Mouse (Mus musculus) megakaryocyte progenitor cell, adult 5-6 weeks (primary cell): ENCODE results near the gene Lrsam1. TPM values are rescaled to one million over a fixed set of nuclear protein-coding genes. Genes with fewer than 3 reads are reported as not detected.
"Not testable (repeated sequence)": the region's sequence is repeated elsewhere in the genome, so short reads cannot be mapped to it uniquely, and the experiment has no call there.

Experiments
- ATAC-seq: replicated peaks from 2 replicates; pipeline ENCODE4 v1.8.0; 2016; ENCODE audit warnings: mild to moderate bottlenecking, moderate TSS enrichment, inconsistent platforms; ENCODE audit not compliant: poor library complexity
- total RNA-seq, 2 experiments: library from RNA; stranded (forward) in 1 of 2; stranded (reverse) in 1 of 2; fragments of 157-497, 149-512 nt in 1 of 2; fragments of 200-1000 nt in 1 of 2; gene quantifications; 2 replicates each; pipeline versions ENCODE4 v1.2.3 to v1.2.4; 2015 to 2017

The Lrsam1 gene
- 2.9 and 3.0 TPM in 2 replicates for total RNA-seq (2015)
- 3.5 and 3.7 TPM in 2 replicates for total RNA-seq (2017)

- peak; percentile 79 for ATAC-seq
Observed at GRCm38 (mm10) chr2:32961192-32961995, at the start of gene Lrsam1, which contains the start of gene Rpl12. Gene Lrsam1 (minus strand): TSS chr2:32961614. Gene Rpl12 (plus strand): TSS chr2:32961559.

DNA sequence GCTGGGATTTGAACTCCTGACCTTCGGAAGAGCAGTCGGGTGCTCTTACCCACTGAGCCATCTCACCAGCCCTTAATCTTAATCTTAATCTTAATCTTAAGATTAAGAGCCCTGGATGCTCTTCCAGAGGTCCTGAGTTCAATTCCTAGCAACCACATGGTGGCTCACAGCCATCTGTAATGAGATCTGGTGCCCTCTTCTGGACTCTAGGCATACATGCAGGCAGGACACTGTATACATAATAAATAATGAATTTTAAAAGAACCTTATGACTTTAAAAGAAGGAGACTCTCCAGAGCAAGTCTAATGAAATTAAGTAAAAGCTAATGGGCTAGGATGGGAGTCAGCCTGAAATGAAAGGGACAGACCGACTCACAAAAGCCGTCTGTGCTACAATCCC lies 47.6 kb upstream of the Lrsam1 start:
- not testable (repeated sequence) for ATAC-seq

DNA sequence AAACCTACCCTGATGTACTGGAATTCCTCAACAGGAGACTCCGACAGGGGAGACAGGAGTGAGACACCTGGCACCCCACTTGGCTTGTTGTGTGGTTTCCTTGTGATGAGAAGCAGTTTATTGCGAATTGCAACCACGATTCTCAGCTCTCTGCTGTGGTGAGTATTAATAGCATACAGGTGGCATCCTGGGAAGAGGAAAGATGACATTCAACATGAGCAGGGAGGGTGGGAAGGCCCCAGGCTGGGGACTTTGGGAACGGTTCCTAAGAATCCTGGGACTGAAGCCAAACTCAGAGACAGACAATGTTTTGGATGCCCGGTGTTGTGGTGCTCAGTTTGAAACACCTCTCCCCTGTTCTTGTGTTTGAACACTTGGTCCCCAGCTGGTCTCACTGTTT lies 43.6 kb upstream of the Lrsam1 start:
- no peak for ATAC-seq

DNA sequence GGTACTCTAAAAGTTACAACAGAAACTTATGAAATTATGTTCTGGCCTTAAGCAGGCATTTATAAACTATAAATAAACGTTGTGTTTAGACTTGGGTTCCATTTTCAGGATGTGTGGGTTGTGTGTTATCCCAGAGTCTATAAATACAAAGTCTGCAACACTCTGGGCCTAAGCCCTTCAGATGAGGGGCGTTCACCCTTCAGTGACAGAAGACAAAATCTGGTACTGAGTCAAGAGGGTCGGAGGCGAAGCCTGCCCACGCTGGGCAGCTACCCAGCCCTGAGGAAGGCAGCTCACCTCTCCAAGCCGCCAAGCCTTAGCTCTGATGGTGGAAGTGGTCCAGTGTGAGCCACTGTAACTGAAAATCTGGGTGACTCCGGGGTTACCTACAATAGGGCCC lies 40.7 kb upstream of the Lrsam1 start:
- no peak for ATAC-seq

- ATAC-seq: no peak
Observed at GRCm38 (mm10) chr2:32999752-33000151, 38.3 kb upstream of the Lrsam1 start.

DNA sequence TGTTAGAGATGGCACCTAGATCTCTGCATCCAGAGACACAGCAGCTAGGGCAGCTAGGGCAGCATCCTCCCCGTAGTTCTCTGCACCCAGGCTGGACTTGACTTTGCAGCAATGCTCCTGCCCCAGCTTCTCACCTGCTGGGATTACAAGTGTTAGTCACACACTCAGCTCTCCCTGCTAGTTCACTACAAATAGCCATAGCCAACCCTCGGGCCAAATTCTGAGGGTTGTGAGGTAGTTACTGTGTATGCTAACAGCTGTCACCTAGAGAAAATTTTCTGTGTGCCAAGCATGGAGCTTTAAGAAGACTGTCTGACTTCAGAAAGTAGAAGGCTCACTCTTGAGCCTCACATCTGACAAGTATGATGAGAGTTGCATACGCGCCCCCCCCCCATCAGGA lies 36.4 kb upstream of the Lrsam1 start:
- no peak for ATAC-seq

DNA sequence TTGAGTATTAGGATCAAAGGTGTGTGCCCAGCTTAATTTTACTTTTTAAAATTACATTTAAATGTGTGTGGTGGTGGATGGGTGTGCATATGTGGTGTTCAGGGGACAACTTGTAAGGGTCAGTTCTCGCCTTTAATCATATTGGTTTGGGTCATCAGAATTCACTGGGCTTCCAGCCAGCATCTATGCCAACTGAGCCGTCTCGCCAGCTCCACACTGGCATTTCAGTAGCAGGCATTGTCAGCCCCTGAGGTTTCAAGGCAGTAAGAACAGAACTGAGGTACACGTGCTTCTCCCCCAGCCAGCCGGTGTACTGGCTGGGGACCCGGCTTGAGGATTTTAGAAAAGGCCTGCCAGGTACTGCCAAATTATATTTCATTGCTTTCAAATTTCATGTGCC lies 35.7 kb upstream of the Lrsam1 start:
- no peak for ATAC-seq

GRCm38 (mm10) chr2:32992130-32992529 lies 30.7 kb upstream of the Lrsam1 start:
- peak; percentile 86 for ATAC-seq

GRCm38 (mm10) chr2:32990167-32990832 lies 28.9 kb upstream of the Lrsam1 start:
- ATAC-seq: no peak

DNA sequence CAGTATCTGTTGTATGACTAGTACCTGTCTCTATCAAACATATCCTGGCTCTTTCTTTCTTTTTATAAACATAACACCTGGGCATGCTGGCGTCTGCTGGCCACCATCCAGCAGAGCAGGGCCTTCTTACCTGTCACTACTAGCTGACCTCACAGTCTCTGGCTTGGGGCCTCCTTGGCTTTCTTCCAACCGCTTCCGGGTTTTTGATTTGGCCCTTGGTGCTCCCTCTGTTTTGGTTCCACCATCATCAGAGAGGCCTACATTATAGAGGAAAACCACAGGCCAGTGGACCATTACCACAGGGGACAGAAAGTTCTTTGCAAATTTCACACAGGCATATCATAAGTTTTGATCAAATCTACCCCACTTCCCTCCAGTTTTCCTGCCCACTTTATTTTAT lies 28.0 kb upstream of the Lrsam1 start:
- ATAC-seq: no peak

DNA sequence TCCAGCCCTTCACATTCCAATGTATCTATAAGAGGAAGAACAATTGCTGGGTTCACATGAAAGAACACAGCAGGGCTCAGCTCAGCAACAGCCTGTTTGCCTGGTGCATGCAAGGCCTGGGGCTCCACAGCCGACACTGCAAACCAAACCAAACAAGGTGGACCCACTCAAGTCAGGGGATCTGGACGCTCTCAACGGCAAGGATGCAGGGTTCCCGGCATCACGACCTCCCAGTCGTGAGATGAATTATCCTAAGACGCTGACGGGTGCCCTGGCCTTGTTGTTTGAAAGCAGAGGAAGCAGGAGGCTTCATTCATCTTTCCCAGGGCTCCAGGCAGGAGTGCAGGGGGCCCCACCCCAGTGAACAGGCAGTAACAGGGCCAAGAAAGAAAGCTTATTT lies 24.4 kb upstream of the Lrsam1 start:
- ATAC-seq: no peak

DNA sequence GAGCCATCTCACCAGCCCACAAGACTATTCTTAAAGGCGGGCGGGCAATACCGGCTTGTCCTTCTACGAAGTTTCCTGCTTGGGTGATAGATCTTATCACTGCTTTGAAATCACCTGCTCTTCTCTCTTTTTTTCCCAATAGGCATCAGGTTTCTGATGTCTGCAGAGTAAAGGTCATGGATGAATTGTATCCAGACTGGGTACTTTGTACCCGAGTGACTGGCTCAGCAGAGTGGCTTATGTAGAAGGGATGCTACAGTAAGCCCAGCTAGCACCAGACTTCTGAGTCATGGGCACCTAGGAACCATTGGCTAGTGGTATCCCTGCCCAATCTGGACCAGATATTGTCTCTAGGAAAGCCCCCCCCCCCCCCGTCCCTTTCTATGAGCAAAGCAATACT lies 22.2 kb upstream of the Lrsam1 start:
- no peak for ATAC-seq

DNA sequence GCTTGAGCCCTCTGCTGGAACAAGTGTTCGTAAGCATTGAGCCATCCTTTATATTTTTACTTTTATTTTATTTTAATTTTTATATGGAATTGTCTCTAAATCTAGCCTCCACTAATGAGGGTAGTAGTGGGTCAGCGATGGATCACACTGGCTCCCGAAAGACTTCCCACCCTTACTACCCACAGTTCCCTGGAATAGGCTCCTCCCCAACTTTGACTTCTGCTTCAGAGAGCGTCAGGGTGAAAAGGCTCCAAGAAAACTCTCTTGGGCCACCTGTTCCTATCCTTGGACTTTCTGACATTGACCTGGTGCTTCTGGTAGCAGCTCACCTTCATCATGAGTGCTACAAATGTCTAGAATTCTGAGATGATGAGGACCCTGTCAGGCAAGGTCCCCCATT lies 21.3 kb upstream of the Lrsam1 start:
- ATAC-seq: no peak

DNA sequence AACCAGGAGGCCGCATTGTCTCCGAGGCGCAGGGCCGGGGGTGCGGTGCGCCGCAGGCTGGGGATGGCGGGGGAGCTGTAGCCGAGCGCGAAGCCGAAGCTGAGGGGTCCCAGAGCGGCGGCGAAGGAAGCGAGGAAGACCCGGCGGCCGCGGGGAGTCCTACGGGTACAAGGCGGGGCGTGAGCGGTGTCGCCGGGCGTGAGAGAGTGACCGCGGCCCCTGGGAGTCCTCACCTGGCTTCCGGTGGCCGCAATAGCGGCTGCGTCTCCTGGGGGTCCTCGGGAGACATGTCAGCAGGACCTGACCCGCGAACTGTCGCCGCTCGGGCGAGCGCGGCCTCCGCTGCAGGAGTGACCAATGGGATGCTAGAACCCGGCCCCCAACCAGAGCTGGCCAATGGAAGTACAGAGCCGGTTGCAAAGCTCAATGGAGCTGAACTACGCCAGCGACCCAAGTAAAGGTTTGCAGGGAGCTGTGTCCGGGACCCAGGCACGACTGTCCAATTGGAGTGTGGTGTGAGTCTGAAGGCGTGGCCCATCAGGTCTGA lies 20.4 kb upstream of the Lrsam1 start, which contains the start of gene Slc2a8:
TSS of gene Slc2a8 (minus strand) at position 359 of the 547 bp plus-strand sequence.
- peak; percentile 95 for ATAC-seq

DNA sequence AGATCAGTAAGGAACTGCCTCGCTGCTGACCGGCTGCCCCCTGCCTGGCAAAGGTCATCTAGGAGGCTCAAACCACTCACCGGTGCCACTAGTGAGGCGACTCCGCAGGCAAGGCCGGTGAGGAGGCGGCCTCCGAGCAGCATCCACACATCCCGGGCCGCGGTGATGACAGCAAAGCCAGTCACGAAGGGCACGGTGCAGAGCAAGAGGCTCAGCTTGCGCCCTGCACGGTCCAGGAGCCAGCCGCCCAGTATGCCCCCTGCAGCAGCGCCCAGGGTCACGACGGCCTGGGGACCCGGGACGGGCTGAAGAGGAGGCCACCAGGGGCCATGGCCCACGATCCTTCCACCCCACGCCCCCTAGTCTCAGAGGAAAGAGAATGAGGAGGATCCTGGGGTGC lies 19.9 kb upstream of the Lrsam1 start:
- peak; percentile 25 for ATAC-seq

- ATAC-seq: no peak
Observed at GRCm38 (mm10) chr2:32979675-32980074, 18.3 kb upstream of the Lrsam1 start.

- ATAC-seq: no peak
Observed at GRCm38 (mm10) chr2:32978675-32979074, 17.3 kb upstream of the Lrsam1 start.

DNA sequence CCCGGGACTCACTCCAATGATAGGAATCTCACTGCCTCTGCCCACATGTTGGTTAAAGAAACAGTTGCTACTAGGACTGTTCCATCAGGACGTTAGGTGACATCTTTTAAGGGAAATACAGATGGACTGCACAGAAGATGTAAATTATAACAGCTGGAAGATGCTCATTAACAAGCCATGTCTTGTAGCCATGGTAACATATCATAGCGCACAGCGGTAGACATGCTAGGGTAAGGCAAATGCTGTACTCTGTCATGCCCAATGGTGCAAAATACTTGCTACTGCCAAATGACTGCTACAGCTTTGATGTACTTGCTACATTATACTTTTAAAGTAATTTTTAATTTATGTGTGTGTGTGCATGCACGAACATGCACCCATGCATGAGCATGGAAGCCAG lies 15.7 kb upstream of the Lrsam1 start:
- ATAC-seq: no peak

DNA sequence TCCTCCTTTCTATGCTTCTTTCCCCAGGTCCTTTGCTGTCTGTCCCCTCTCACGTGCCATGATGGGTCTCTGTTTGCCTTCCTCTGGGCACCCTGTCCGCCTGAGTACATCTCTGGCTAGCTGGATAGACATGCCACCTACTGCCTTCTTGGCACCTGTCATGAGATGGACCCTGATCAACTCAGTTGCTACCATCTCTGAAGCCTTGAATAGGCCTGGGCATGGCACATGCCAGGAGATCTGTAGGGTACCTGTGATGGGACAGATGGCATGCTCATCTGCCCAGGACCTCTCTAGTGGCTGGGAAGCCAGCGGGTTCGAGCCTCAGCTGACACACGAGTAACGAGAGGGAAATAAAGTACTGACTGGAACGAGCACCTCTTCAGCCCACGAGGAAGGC lies 12.8 kb upstream of the Lrsam1 start:
- no peak for ATAC-seq

DNA sequence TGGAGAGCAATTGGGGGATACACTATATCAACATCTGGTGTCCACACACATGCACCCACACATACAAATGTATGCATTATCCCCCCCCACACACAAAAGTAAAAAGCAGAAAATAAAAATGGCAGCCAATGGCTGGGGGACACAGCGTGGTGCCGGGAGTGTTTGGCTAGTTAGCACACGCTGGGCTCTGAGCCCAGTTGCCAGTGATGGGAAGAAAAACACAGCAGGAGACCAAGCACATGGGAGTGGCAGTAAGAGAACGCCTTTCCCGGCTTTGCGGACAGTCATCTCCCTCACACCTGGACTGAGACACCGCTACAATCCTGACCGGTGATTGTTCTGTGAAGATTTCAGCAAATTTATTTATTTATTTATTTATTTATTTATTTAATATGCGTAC lies 9.8 kb upstream of the Lrsam1 start:
- ATAC-seq: no peak

DNA sequence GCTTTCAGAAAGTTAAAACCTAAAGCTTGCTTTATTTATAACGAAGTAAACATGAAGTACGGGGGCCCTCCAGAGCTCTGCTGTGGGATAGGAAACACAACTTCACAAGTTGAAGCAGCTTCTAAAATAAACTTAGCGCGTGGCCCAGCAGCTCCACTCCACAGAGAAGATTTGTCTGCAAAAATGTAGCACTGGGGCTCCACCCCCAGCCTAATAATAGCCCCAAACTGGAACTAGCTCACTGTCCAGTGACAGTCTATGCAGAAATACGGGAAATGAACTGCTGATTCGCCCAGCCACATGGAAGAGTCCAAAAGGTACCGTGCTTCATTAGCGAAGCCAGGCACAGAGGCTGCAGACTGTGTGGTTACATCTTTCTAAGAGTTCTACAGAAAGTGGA lies 7.9 kb upstream of the Lrsam1 start:
- no peak for ATAC-seq

GRCm38 (mm10) chr2:32968024-32968614 lies 6.7 kb upstream of the Lrsam1 start:
- no peak for ATAC-seq
